Mouse (Mus musculus) brain, adult 2 months (tissue): ENCODE data around the gene Htr2b.
A peak's percentile ranks its signal among the peaks of the same experiment; 100 is the strongest.

Experiments
- DNase-seq: peaks from one replicate; pipeline ENCODE4 v3.0.0; 2011; ENCODE audit warnings: low read depth, low spot score

The Htr2b gene

GRCm38 (mm10) chr1:86094413-86094812, 17.4 kb downstream of the Htr2b start:
- peak; percentile 22 for DNase-seq

GRCm38 (mm10) chr1:86076565-86076964, 35.2 kb downstream of the Htr2b start:
- peak; percentile 8 for DNase-seq

GRCm38 (mm10) chr1:86064271-86064991, 47.3 kb downstream of the Htr2b start, which contains the start of gene Psmd1:
Gene Psmd1 (plus strand): TSS chr1:86064387.
- peak; percentile 96 for DNase-seq

- DNase-seq: no peak
These were observed 49.2 kb downstream of the Htr2b start for GRCm38 (mm10) chr1:86062523-86062922.

GRCm38 (mm10) chr1:86058856-86059769, 52.7 kb downstream of the Htr2b start:
- DNase-seq: peak; percentile 98

- no peak for DNase-seq
These were observed 55.5 kb downstream of the Htr2b start for GRCm38 (mm10) chr1:86056284-86056683.

GRCm38 (mm10) chr1:86054943-86055342, 56.8 kb downstream of the Htr2b start:
- no peak for DNase-seq

GRCm38 (mm10) chr1:86053198-86053921, 58.4 kb downstream of the Htr2b start:
- peak; percentile 67 for DNase-seq
